Mouse (Mus musculus): ENCODE results near the gene Rbfox3. TPM values are rescaled to one million over a fixed set of nuclear protein-coding genes. Genes with fewer than 3 reads are reported as not detected.
A peak's percentile ranks its signal among the peaks of the same experiment; 100 is the strongest.

The Rbfox3 gene
- total and polyA plus RNA-seq, 2 experiments from 2014 or later, result 60.3 to 73.3 TPM

GRCm38 (mm10) chr11:118646864-118647263, 264.5 kb downstream of the Rbfox3 start:
- no peaks in the 10 kb centered on the region for H3K36me3 ChIP-seq (ENCODE audit: insufficient read depth, low read length)
- no peaks in the 10 kb centered on the region for H3K9me3 ChIP-seq (ENCODE audit: low read length)
- ATAC-seq (ENCODE audit: low FRiP score), result no peak
- no peaks in the 10 kb centered on the region for H3K27me3 ChIP-seq (ENCODE audit: insufficient read depth, low read length)
- DNase-seq (ENCODE audit: low spot score), result no peak
- no peak overlapping the region for H3K9ac ChIP-seq (replicated peaks; ENCODE audit: low read length, poor library complexity, severe bottlenecking)
- H3K4me1 ChIP-seq (ENCODE audit: insufficient read depth, low read length), result no peaks in the 10 kb centered on the region
- 77% methylated on average over 3 of the region's 3 CpGs for WGBS
- H3K4me2 ChIP-seq (ENCODE audit: low read depth, low read length, poor library complexity, severe bottlenecking), result no peak overlapping the region
- H3K4me3 ChIP-seq (ENCODE audit: low read depth, low read length), result no peak overlapping the region
- no peak overlapping the region for H3K27ac ChIP-seq (ENCODE audit: low read depth, low read length)
- no peak for TF ChIP-seq CTCF (IDR thresholded peaks at IDR 0.05)

- 78% methylated on average over 3 of the region's 3 CpGs for WGBS
- no peaks in the 10 kb centered on the region for H3K9me3 ChIP-seq (ENCODE audit: low read length)
- no peak overlapping the region for H3K4me2 ChIP-seq (ENCODE audit: low read depth, low read length, poor library complexity, severe bottlenecking)
- no peak for TF ChIP-seq CTCF (IDR thresholded peaks at IDR 0.05)
- H3K27ac ChIP-seq (ENCODE audit: low read depth, low read length), result no peak overlapping the region
- H3K9ac ChIP-seq (replicated peaks; ENCODE audit: low read length, poor library complexity, severe bottlenecking), result no peak overlapping the region
- DNase-seq (ENCODE audit: low spot score) (no peak), ATAC-seq (ENCODE audit: low FRiP score) (no peak)
- no peaks in the 10 kb centered on the region for H3K36me3 ChIP-seq (ENCODE audit: insufficient read depth, low read length)
- no peak overlapping the region for H3K4me3 ChIP-seq (ENCODE audit: low read depth, low read length)
- H3K4me1 ChIP-seq (ENCODE audit: insufficient read depth, low read length), result no peaks in the 10 kb centered on the region
- H3K27me3 ChIP-seq (ENCODE audit: insufficient read depth, low read length), result no peaks in the 10 kb centered on the region
These were observed 266.2 kb downstream of the Rbfox3 start for GRCm38 (mm10) chr11:118645158-118645557.

DNA sequence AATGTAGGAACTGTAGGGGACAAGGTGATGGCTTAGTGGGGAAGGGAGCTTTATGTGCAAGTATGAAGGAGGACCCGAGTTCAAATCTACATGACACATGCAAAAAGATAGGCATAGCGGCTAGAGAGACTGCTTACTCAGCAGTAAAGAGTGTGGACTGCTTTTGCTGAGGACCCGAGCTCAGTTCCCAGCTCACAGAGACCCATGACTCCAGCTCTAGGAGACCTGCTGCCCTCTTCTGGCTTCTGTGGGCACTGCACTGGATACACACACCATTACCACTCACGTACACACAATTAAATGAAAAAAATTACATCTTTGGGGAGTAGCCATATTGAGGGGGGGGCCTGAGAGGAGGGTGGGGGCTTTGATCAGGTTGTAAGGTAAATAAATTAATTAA, 270.7 kb downstream of the Rbfox3 start:
- Histone ChIP-seq H3K9ac (replicated peaks; ENCODE audit: low read length, poor library complexity, severe bottlenecking) (no peak overlapping the region), H3K9me3 (ENCODE audit: low read length) (no peaks in the 10 kb centered on the region), H3K36me3 (ENCODE audit: insufficient read depth, low read length) (no peaks in the 10 kb centered on the region), H3K4me1 (ENCODE audit: insufficient read depth, low read length) (no peaks in the 10 kb centered on the region), H3K4me2 (ENCODE audit: low read depth, low read length, poor library complexity, severe bottlenecking) (no peak overlapping the region), H3K4me3 (ENCODE audit: low read depth, low read length) (no peak overlapping the region), H3K27ac (ENCODE audit: low read depth, low read length) (no peak overlapping the region), H3K27me3 (ENCODE audit: insufficient read depth, low read length) (no peaks in the 10 kb centered on the region)
- ATAC-seq (ENCODE audit: low FRiP score) (no peak), DNase-seq (ENCODE audit: low spot score) (no peak)
- TF ChIP-seq CTCF (IDR thresholded peaks at IDR 0.05), result peak; percentile 42
- 89% methylated on average over 4 of the region's 4 CpGs for WGBS

DNA sequence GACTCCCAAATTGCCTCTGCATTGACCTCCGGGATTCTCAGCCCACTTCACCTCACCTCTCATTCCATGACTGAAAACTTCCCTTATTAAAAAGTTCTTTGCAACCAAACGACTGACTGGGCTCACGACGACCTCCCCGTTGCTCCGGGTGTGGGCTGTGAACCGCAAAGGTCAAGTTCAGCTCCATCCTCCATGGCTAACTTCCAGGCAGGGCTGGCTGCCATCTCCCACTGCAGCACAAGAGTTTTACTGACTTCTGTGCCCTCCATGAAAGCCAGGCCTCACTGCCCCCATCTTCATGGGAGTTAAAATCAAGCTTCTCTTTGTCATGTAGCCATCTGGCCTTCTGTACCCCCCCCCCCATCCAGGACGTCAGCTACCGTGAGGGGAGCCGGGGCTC, 273.7 kb downstream of the Rbfox3 start:
- Histone ChIP-seq H3K36me3 (ENCODE audit: insufficient read depth, low read length) (no peaks in the 10 kb centered on the region), H3K4me2 (ENCODE audit: low read depth, low read length, poor library complexity, severe bottlenecking) (no peak overlapping the region), H3K27ac (ENCODE audit: low read depth, low read length) (no peak overlapping the region), H3K9ac (replicated peaks; ENCODE audit: low read length, poor library complexity, severe bottlenecking) (no peak overlapping the region), H3K4me3 (ENCODE audit: low read depth, low read length) (no peak overlapping the region), H3K4me1 (ENCODE audit: insufficient read depth, low read length) (no peaks in the 10 kb centered on the region), H3K9me3 (ENCODE audit: low read length) (no peaks in the 10 kb centered on the region), H3K27me3 (ENCODE audit: insufficient read depth, low read length) (no peaks in the 10 kb centered on the region)
- 76% methylated on average over 10 of the region's 10 CpGs for WGBS
- no peak for TF ChIP-seq CTCF (IDR thresholded peaks at IDR 0.05)
- ATAC-seq (ENCODE audit: low FRiP score), result no peak
- no peak for DNase-seq (ENCODE audit: low spot score)

DNA sequence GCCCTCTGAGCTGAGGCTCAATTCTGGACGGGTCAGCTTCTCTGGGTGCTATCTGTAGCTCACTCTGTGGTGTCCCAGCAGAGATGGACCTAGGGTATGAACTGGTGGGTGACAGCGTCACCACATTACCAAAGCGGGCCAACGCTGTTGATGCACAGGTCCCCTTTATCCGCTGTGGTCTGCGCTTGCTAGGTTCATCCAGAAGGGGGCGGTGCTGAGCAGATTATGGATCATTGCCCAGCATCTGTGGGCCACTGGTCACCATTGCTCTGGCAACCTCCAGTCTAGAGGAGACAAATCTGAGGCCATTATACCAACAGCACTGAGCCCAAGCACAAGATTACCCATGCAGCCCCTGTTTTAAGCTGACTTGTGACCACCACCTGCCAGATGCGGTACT, 276.8 kb downstream of the Rbfox3 start:
- WGBS, result 51% methylated on average over 8 of the region's 8 CpGs
- peak; percentile 48 for TF ChIP-seq CTCF (IDR thresholded peaks at IDR 0.05)
- H3K9me3 ChIP-seq (ENCODE audit: low read length), result no peaks in the 10 kb centered on the region
- H3K9ac ChIP-seq (replicated peaks; ENCODE audit: low read length, poor library complexity, severe bottlenecking), result no peak overlapping the region
- DNase-seq (ENCODE audit: low spot score), result no peak
- H3K4me3 ChIP-seq (ENCODE audit: low read depth, low read length), result no peak overlapping the region
- H3K36me3 ChIP-seq (ENCODE audit: insufficient read depth, low read length), result no peaks in the 10 kb centered on the region
- H3K4me1 ChIP-seq (ENCODE audit: insufficient read depth, low read length), result no peaks in the 10 kb centered on the region
- H3K27ac ChIP-seq (ENCODE audit: low read depth, low read length), result no peak overlapping the region
- no peaks in the 10 kb centered on the region for H3K27me3 ChIP-seq (ENCODE audit: insufficient read depth, low read length)
- ATAC-seq (ENCODE audit: low FRiP score), result no peak
- H3K4me2 ChIP-seq (ENCODE audit: low read depth, low read length, poor library complexity, severe bottlenecking), result no peak overlapping the region

- H3K4me1 ChIP-seq (ENCODE audit: insufficient read depth, low read length), result no peaks in the 10 kb centered on the region
- TF ChIP-seq CTCF (IDR thresholded peaks at IDR 0.05), result no peak
- no peak overlapping the region for H3K9ac ChIP-seq (replicated peaks; ENCODE audit: low read length, poor library complexity, severe bottlenecking)
- no peaks in the 10 kb centered on the region for H3K27me3 ChIP-seq (ENCODE audit: insufficient read depth, low read length)
- 94% methylated on average over 1 of the region's 1 CpGs for WGBS
- H3K4me2 ChIP-seq (ENCODE audit: low read depth, low read length, poor library complexity, severe bottlenecking), result no peak overlapping the region
- no peak overlapping the region for H3K27ac ChIP-seq (ENCODE audit: low read depth, low read length)
- no peaks in the 10 kb centered on the region for H3K9me3 ChIP-seq (ENCODE audit: low read length)
- no peaks in the 10 kb centered on the region for H3K36me3 ChIP-seq (ENCODE audit: insufficient read depth, low read length)
- ATAC-seq (ENCODE audit: low FRiP score), result no peak
- no peak overlapping the region for H3K4me3 ChIP-seq (ENCODE audit: low read depth, low read length)
- DNase-seq (ENCODE audit: low spot score), result no peak
These were observed 281.7 kb downstream of the Rbfox3 start for GRCm38 (mm10) chr11:118629718-118630117.
